In genomic region chr1:194927887-194928286, GRCm38 (mm10) we compare ENCODE assay signal across 10 mouse cellular contexts. TPM values are rescaled to one million over a fixed set of nuclear protein-coding genes. Genes with fewer than 3 reads are reported as not detected.
DNase-seq lines count a peak whose midpoint lies in the region; ATAC-seq and TF ChIP-seq lines count a peak whose summit lies in the region.
"Had no signal": no experiment of that assay in that cellular context is flagged by ENCODE, and none has a peak within 500 bp of the region (broad histone marks: within the 10 kb centered on the region; RNA-seq: fewer than 3 reads in every experiment).

No protein-coding gene starts in this region.

- H3K9me3 ChIP-seq in liver, embryonic 12.5 days (replicated peaks) = no peaks in the 10 kb centered on the region
- no peaks in the 10 kb centered on the region for H3K9me3 ChIP-seq in midbrain, embryonic 10.5 days (replicated peaks)
- H3K9me3 ChIP-seq in midbrain, embryonic 11.5 days (ENCODE audit: control insufficient read depth, low read length) = no peaks in the 10 kb centered on the region
- no peaks in the 10 kb centered on the region for H3K9me3 ChIP-seq in hindbrain, postnatal 0 days (ENCODE audit: low read length)

- no peaks in the 10 kb centered on the region for H3K27me3 ChIP-seq in liver, embryonic 12.5 days (replicated peaks)
- H3K27me3 ChIP-seq in midbrain, embryonic 10.5 days (ENCODE audit: low read depth, poor library complexity, severe bottlenecking) = no peaks in the 10 kb centered on the region
- no peaks in the 10 kb centered on the region for H3K27me3 ChIP-seq in midbrain, embryonic 11.5 days (ENCODE audit: control insufficient read depth, insufficient read depth, low read length)
- no peaks in the 10 kb centered on the region for H3K27me3 ChIP-seq in hindbrain, postnatal 0 days (ENCODE audit: insufficient read depth, low read length)

- DNase-seq in adrenal gland, postnatal 14 days = peak; percentile 24
- peak; percentile 55 to 56 for DNase-seq in heart, postnatal 36 days
- no peak for DNase-seq in midbrain, embryonic 10.5 days (ENCODE audit: low spot score)
- DNase-seq in frontal cortex, adult 2 months (ENCODE audit: extremely low spot score in 1 of 2, low spot score in 1 of 2) = no peak
- no peak for DNase-seq in midbrain, embryonic 11.5 days (ENCODE audit: low spot score, missing footprints)
- no peak for DNase-seq in hindbrain, postnatal 0 days (ENCODE audit: low spot score)

- peaks cover 9% of the 10 kb centered on the region; the same call in 1 of the 2 replicates for H3K4me1 ChIP-seq in brown adipose tissue, adult 24 weeks (ENCODE audit: control insufficient read depth, insufficient read depth, insufficient read length, low read length)
- H3K4me1 ChIP-seq in liver, embryonic 12.5 days = peaks cover 11% of the 10 kb centered on the region; the same call in 1 of the 2 replicates
- no peaks in the 10 kb centered on the region for H3K4me1 ChIP-seq in midbrain, embryonic 10.5 days
- H3K4me1 ChIP-seq in midbrain, embryonic 11.5 days (ENCODE audit: control insufficient read depth, insufficient read depth, low read length) = no peaks in the 10 kb centered on the region
- H3K4me1 ChIP-seq in hindbrain, postnatal 0 days (ENCODE audit: insufficient read depth, low read length) = no peaks in the 10 kb centered on the region

- H3K4me2 ChIP-seq in liver, embryonic 12.5 days = no peak overlapping the region
- no peak overlapping the region for H3K4me2 ChIP-seq in midbrain, embryonic 11.5 days
- no peak overlapping the region for H3K4me2 ChIP-seq in hindbrain, postnatal 0 days (ENCODE audit: low read depth, low read length)
- H3K4me2 ChIP-seq: hindbrain, embryonic 14.5 days had no signal

- 15% methylated on average over 3 of the region's 3 CpGs for WGBS in liver, embryonic 12.5 days (ENCODE audit: insufficient replicate concordance)
- WGBS in midbrain, embryonic 10.5 days = 68% methylated on average over 3 of the region's 3 CpGs
- WGBS in midbrain, embryonic 11.5 days = 60% methylated on average over 3 of the region's 3 CpGs
- 70% methylated on average over 3 of the region's 3 CpGs for WGBS in hindbrain, postnatal 0 days

- H3K27ac ChIP-seq in brown adipose tissue, adult 24 weeks (replicated peaks; ENCODE audit: low read depth, low read length) = peak overlapping the region; percentile 8; the same call in 1 of the 2 replicates
- H3K27ac ChIP-seq in liver, embryonic 12.5 days = no peak overlapping the region
- no peak overlapping the region for H3K27ac ChIP-seq in midbrain, embryonic 10.5 days (replicated peaks)
- no peak overlapping the region for H3K27ac ChIP-seq in midbrain, embryonic 11.5 days (ENCODE audit: low read depth, low read length)
- H3K27ac ChIP-seq in hindbrain, postnatal 0 days = no peak overlapping the region
- H3K27ac ChIP-seq: hindbrain, embryonic 14.5 days; macrophage had no signal

- peak; percentile 64 for ATAC-seq in liver, embryonic 12.5 days
- no peak for ATAC-seq in midbrain, embryonic 11.5 days (ENCODE audit: low FRiP score)
- ATAC-seq in hindbrain, postnatal 0 days = no peak

- TF ChIP-seq CTCF in hindbrain, postnatal 0 days (IDR thresholded peaks at IDR 0.05; ENCODE audit: low read depth) = no peak

- H3K36me3 ChIP-seq in liver, embryonic 12.5 days = no peaks in the 10 kb centered on the region
- no peaks in the 10 kb centered on the region for H3K36me3 ChIP-seq in midbrain, embryonic 10.5 days
- no peaks in the 10 kb centered on the region for H3K36me3 ChIP-seq in midbrain, embryonic 11.5 days (ENCODE audit: control insufficient read depth, insufficient read depth, low read length)
- H3K36me3 ChIP-seq in hindbrain, postnatal 0 days (ENCODE audit: insufficient read depth, low read length) = no peaks in the 10 kb centered on the region

- H3K9ac ChIP-seq in liver, embryonic 12.5 days = no peak overlapping the region
- H3K9ac ChIP-seq in midbrain, embryonic 11.5 days (ENCODE audit: low read length) = no peak overlapping the region
- H3K9ac ChIP-seq in hindbrain, postnatal 0 days (replicated peaks; ENCODE audit: low read length) = no peak overlapping the region
- H3K9ac ChIP-seq: hindbrain, embryonic 14.5 days had no signal

- no peak overlapping the region for H3K4me3 ChIP-seq in brown adipose tissue, adult 24 weeks (ENCODE audit: insufficient read depth, low read depth, low read length)
- H3K4me3 ChIP-seq in liver, embryonic 12.5 days = no peak overlapping the region
- H3K4me3 ChIP-seq in midbrain, embryonic 10.5 days = no peak overlapping the region
- H3K4me3 ChIP-seq in midbrain, embryonic 11.5 days (ENCODE audit: low read depth, low read length) = no peak overlapping the region
- no peak overlapping the region for H3K4me3 ChIP-seq in hindbrain, postnatal 0 days (ENCODE audit: low read length)

- intact Hi-C loops in heart, postnatal 36 days (cut with DNase I) = loop anchor here (2.0 kb wide), 1 partner anchor 39 kb away; no protein-coding TSS in a partner anchor

RNA-seq across cellular contexts. Expression of gene Cd34, which starts 10.7 kb away (rescaled TPM):
- total RNA-seq in adrenal gland, postnatal 14 days (2021) = 79.3 and 95.3 TPM in 2 replicates
- 28.4 and 46.9 TPM in 2 replicates for polyA plus RNA-seq in brown adipose tissue, adult 24 weeks (2012; ENCODE audit: insufficient read depth, insufficient read length, missing spikeins)
- total RNA-seq in heart, postnatal 36 days (2021) = 100 to 1,000 TPM; 102 to 112 TPM
- polyA plus RNA-seq in liver, embryonic 12.5 days (2016; fragmentation: Nextera tagmentation; extraction: Ambion mirVana) = 26.6 and 28.3 TPM in 2 replicates
- 51.5 and 56.2 TPM in 2 replicates for polyA plus RNA-seq in midbrain, embryonic 10.5 days (2016; fragmentation: Nextera tagmentation; extraction: Ambion mirVana)
- polyA plus RNA-seq in frontal cortex, adult 2 months (2012; rRNA removed) = 43.8 and 48.6 TPM in 2 replicates
- polyA plus RNA-seq in midbrain, embryonic 11.5 days (2014; fragmentation: Nextera tagmentation; extraction: Ambion mirVana) = 51.3 and 54.5 TPM in 2 replicates
- 21.6 and 33.1 TPM in 2 replicates for total RNA-seq in hindbrain, postnatal 0 days (2014; rRNA removed)
- 23.5 and 24.3 TPM in 2 replicates for polyA plus RNA-seq in hindbrain, postnatal 0 days (2015; fragmentation: Nextera tagmentation; extraction: Ambion mirVana)

Comparison
In these comparisons a context has a peak if more than half of its experiments do, and no peak if none do; other contexts are left out.
1. DNase-seq: peak in adrenal gland, postnatal 14 days (single experiment) and heart, postnatal 36 days (2 of 2); none in midbrain, embryonic 10.5 days (single experiment), frontal cortex, adult 2 months (0 of 2), midbrain, embryonic 11.5 days (single experiment) and hindbrain, postnatal 0 days (single experiment).